Mouse (Mus musculus) embryonic facial prominence, embryonic 14.5 days (tissue): Measurements from ENCODE around the gene Nucb2. TPM values are rescaled to one million over a fixed set of nuclear protein-coding genes. Genes with fewer than 3 reads are reported as not detected.
A peak's percentile ranks its signal among the peaks of the same experiment; 100 is the strongest.

ENCODE experiments used
- ATAC-seq: fragments of 200-750 bp; cut with Nextera tagmentation; 2 replicates; pipeline ENCODE4 v1.8.0; 2017; ENCODE audit warnings: low read depth, moderate number of reproducible peaks, moderate TSS enrichment
- DNase-seq: peaks from one replicate; pipeline ENCODE4 v3.0.0-alpha.2; 2015; ENCODE audit warnings: low spot score
- H3K27ac ChIP-seq: fragments of 300-500 bp; sonication (generic); replicated peaks from 2 replicates; pipeline ENCODE4 v1.5.1; 2014; ENCODE audit warnings: low read depth, mild to moderate bottlenecking, low read length, moderate library complexity
- H3K27me3 ChIP-seq: fragments of 300-500 bp; sonication (generic); replicated peaks from 2 replicates; pipeline ENCODE4 v1.6.1; 2014; ENCODE audit warnings: low read length; ENCODE audit not compliant: control insufficient read depth, insufficient read depth
- H3K36me3 ChIP-seq: fragments of 300-500 bp; sonication (generic); 2 replicates; pipeline ENCODE4 v1.6.1; 2014; ENCODE audit warnings: low read length, mixed read lengths; ENCODE audit not compliant: control insufficient read depth, insufficient read depth
- H3K4me1 ChIP-seq: fragments of 300-500 bp; sonication (generic); 2 replicates; pipeline ENCODE4 v1.6.1; 2014; ENCODE audit warnings: antibody characterized with exemption, low read length; ENCODE audit not compliant: control insufficient read depth, insufficient read depth
- H3K4me2 ChIP-seq: fragments of 300-500 bp; sonication (generic); 2 replicates; pipeline ENCODE4 v1.6.1; 2014; ENCODE audit warnings: low read depth, mild to moderate bottlenecking, low read length, moderate library complexity, mixed read lengths
- H3K4me3 ChIP-seq: fragments of 300-500 bp; sonication (generic); 2 replicates; pipeline ENCODE4 v1.5.1; 2014; ENCODE audit warnings: low read depth, mild to moderate bottlenecking, low read length
- H3K9ac ChIP-seq: fragments of 300-500 bp; sonication (generic); 2 replicates; pipeline ENCODE4 v1.6.1; 2014; ENCODE audit warnings: low read depth, mild to moderate bottlenecking, low read length, moderate library complexity, mixed read lengths
- H3K9me3 ChIP-seq: fragments of 300-500 bp; sonication (generic); 2 replicates; pipeline ENCODE4 v1.6.1; 2016; ENCODE audit warnings: low read length; ENCODE audit not compliant: control insufficient read depth
- WGBS: fragments of 180-500 bp; shearing (Covaris S2); extraction: QIAGEN DNeasy Blood & Tissue Kit; methylation state at CpG from one replicate; pipeline ENCODE4 v1.1.7; 2014; 5-methylcytosine and 5-hydroxymethylcytosine counted together
- polyA plus RNA-seq: library from polyadenylated mRNA; unstranded; fragments of >200 nt; fragmentation: Nextera tagmentation; extraction: Ambion mirVana; gene quantifications from 2 replicates; pipeline ENCODE4 v1.2.1, GENCODE M21; 2014

Gene Nucb2
- polyA plus RNA-seq = 28.2 and 32.8 TPM in 2 replicates

DNA sequence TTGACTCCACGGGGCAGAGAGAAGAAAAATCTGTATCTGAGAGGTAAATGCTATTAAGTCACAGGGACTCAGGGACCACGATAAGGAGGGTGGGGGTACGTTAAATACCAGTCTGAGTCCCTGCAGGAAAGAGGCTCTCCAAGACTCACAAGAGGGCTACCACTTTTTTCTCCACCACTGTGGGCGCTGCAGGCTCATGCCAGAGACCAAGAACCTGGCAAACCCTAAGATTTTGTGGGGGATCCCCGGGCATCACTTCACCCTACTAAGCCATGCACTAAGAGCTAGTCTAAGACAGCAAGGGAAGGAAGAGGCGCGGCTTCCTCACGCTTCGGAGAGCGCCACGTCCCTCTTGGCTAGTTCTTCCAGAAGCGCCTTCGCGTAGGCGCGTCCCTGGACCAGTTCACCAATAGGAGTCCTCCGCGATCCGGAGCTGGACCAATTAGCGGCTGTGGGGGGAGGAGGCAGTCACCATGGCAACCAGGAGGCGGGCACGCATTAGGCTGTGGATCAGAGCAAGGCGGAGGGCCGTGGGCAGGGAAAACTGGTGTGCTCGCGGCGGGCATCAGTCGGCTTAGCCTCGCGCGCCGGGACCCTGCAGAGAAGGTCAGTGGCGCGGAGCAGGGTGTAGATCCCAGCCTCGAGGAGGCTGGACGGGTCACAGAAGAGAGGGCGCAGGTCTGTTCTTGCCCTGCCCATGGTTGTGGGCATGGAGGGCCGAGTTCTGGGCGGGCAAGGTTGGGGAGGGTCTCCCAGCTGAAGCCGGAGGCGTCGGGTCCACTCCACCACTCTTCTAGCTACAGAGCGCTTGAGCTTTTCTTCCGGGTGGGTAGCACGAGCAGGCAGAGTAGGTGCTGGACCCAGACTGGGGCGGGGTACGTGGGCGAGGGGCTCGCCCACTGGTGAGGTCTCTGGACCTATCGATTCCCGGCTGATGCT is at the start of gene Nucb2:
Gene Nucb2, plus strand, starts transcription at position 491 of the 939 bp plus-strand sequence.
- 0% methylated on average over 42 of the region's 51 CpGs for WGBS
- ATAC-seq = peak; percentile 100
- H3K9me3 ChIP-seq = no peaks in the 10 kb centered on the region
- peak within 1 kb of the TSS; percentile 75 for H3K4me3 ChIP-seq
- peaks cover under 1% of the 10 kb centered on the region; the same call in 1 of the 2 replicates for H3K36me3 ChIP-seq
- H3K9ac ChIP-seq = peak within 1 kb of the TSS; percentile 83
- H3K4me2 ChIP-seq = peak within 1 kb of the TSS; percentile 62
- no peaks in the 10 kb centered on the region for H3K27me3 ChIP-seq
- 0 out of 2 replicates have a peak, but pooled peaks cover 5% of the 10 kb centered on the region for H3K4me1 ChIP-seq
- DNase-seq = peak; percentile 99
- peak within 1 kb of the TSS; percentile 66 for H3K27ac ChIP-seq

DNA sequence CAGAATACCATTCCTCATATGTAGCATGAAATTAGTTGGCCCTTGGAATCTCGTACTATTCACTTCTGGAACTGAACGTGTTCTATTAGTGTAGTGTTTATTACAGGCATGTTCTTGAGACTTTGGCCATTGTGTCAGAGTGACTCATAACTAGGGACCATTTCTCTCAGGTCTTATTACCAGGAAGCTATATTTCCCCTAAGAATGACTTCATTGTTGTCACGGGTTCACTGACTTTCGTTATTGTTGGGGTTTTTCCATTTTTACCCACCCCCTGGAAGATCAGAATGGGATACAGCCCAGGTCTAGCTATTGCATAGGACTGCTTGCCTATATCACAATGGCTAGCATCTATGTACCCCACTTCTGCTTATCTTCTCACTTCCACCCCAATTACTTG is 47.2 kb upstream of the Nucb2 start:
- ATAC-seq (no peak), DNase-seq (no peak)
- H3K36me3 ChIP-seq = no peaks in the 10 kb centered on the region
- H3K9ac ChIP-seq = no peak overlapping the region
- WGBS = 66% methylated on average over 4 of the region's 4 CpGs
- no peak overlapping the region for H3K4me3 ChIP-seq
- 0 out of 2 replicates have a peak, but pooled peaks cover 5% of the 10 kb centered on the region for H3K4me1 ChIP-seq
- H3K27me3 ChIP-seq = no peaks in the 10 kb centered on the region
- no peak overlapping the region for H3K4me2 ChIP-seq
- no peaks in the 10 kb centered on the region for H3K9me3 ChIP-seq
- no peak overlapping the region for H3K27ac ChIP-seq

DNA sequence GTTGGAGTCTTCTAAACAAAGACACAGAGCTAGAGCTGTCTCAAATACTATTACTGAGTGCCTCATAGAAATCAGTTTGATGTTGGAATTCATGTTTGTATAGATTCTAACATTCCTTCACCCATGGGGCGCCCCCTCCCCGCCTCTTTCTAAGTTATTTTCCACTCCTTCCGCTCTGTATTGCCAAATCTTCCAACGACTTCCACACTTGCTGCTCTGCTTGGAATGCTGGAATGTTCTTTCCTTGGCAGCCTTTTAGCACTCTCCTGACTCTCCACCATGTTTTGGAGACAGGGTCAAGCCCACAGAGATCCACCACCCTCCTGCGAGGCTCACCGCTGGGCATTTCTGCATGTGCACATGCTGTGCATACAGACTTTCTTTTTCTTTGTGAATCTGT is 46.8 kb upstream of the Nucb2 start:
- Histone ChIP-seq H3K27ac (no peak overlapping the region), H3K4me1 (0 out of 2 replicates have a peak, but pooled peaks cover 5% of the 10 kb centered on the region), H3K4me3 (no peak overlapping the region), H3K9me3 (no peaks in the 10 kb centered on the region), H3K4me2 (no peak overlapping the region), H3K36me3 (no peaks in the 10 kb centered on the region), H3K27me3 (no peaks in the 10 kb centered on the region), H3K9ac (no peak overlapping the region)
- DNase-seq (peak; percentile 34), ATAC-seq (no peak)
- 66% methylated on average over 6 of the region's 6 CpGs for WGBS

DNA sequence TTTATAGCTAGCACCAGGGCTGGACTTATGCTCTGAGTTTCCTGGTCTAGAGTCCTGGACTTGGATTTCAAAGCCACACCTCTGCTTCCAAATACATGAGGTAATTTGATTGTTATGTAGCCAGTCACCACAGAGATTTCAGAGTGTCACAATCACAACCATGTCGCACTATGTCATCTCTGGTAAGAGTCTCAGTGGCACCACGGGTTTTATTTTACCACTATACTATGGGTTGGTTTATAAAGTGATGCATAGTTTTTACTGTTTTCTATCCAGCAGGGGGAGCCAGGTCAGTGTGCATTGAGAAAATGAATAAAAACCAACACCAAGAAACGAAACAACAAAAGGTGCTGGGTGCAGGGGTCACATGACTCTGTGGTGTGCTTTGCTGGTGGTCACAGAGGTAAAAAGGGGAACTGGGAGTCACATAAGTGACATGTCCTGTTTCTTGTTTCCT is 45.2 kb upstream of the Nucb2 start:
- Histone ChIP-seq H3K27me3 (no peaks in the 10 kb centered on the region), H3K27ac (no peak overlapping the region), H3K9ac (no peak overlapping the region), H3K4me1 (0 out of 2 replicates have a peak, but pooled peaks cover 5% of the 10 kb centered on the region), H3K36me3 (no peaks in the 10 kb centered on the region), H3K9me3 (no peaks in the 10 kb centered on the region), H3K4me2 (no peak overlapping the region), H3K4me3 (no peak overlapping the region)
- 0 out of 2 replicates have a peak, but pooled peaks have one; percentile 30 for ATAC-seq
- DNase-seq = peak; percentile 36
- 27% methylated on average over 3 of the region's 3 CpGs for WGBS

DNA sequence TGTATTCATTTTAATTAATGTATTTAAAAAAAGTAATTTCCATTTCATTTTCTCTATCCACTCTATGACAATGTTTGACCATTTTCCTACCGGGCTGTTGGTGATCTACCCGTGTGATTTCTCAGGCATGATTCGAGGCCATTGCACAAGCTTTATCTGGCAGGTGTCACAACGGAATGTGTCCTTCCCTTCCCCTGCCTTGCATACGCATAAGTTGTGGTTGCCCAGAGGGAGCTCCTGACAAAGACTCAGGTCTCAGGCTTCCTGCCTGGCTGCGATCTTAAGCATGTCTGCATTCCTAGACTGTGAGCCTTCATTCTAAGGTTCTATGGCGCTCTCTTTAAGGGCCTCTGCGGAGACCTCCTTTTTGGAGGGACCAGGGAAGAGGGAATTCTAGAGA is 42.1 kb upstream of the Nucb2 start:
- Histone ChIP-seq H3K27ac (no peak overlapping the region), H3K4me1 (0 out of 2 replicates have a peak, but pooled peaks cover 2% of the 10 kb centered on the region), H3K4me3 (no peak overlapping the region), H3K9ac (no peak overlapping the region), H3K36me3 (no peaks in the 10 kb centered on the region), H3K4me2 (no peak overlapping the region), H3K27me3 (no peaks in the 10 kb centered on the region), H3K9me3 (no peaks in the 10 kb centered on the region)
- ATAC-seq (no peak), DNase-seq (peak; percentile 48)
- 45% methylated on average over 8 of the region's 8 CpGs for WGBS

DNA sequence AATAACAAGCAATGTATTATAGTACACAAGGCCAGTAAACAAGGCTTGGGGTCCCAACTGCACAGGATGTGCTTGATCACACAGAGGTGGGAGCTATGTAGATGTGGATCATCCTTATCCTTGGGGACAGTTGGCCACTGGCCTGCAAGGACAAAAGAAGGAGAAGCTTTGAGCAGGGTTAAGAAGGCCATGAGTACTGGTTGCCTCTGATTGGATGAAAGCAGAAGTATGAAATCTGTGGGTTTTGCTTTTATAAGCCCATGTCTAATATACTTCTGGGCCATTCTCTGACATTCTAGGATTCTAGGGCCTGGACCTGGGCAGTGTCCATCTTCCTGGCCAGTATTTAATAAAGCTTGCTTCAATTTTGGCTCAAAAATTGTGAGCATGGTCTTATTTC is 28.3 kb upstream of the Nucb2 start:
- no peak overlapping the region for H3K4me3 ChIP-seq
- H3K9ac ChIP-seq = no peak overlapping the region
- no peak for ATAC-seq

DNA sequence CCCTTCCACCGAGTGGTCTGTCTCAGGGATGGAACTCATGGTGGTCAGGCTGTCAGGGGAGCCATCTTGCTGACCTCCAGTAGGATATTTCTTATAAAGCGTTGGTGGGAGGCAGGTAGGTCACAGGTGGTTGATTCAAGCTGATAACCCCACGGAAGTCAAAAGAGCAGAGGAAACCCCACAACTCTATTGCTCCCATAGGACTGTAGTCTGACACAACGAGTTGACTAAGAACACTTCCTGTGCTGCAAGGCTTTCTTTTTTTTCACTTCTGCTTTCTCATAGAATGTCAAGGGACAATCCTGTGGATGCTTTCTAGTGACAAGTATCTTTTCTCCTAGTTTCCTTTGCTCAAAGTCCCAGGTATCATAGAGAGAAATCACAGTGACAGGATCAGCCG is 27.9 kb upstream of the Nucb2 start:
- Histone ChIP-seq H3K4me2 (no peak overlapping the region), H3K36me3 (no peaks in the 10 kb centered on the region), H3K9me3 (no peaks in the 10 kb centered on the region), H3K27me3 (no peaks in the 10 kb centered on the region), H3K4me3 (no peak overlapping the region), H3K9ac (no peak overlapping the region), H3K27ac (no peak overlapping the region), H3K4me1 (no peaks in the 10 kb centered on the region)
- ATAC-seq = no peak
- WGBS = 79% methylated on average over 5 of the region's 5 CpGs
- no peak for DNase-seq

More for the DNA sequence above, 28.3 kb upstream of the Nucb2 start:
- DNase-seq = no peak
- Histone ChIP-seq H3K27ac (no peak overlapping the region), H3K4me2 (no peak overlapping the region), H3K9me3 (no peaks in the 10 kb centered on the region), H3K36me3 (no peaks in the 10 kb centered on the region), H3K4me1 (no peaks in the 10 kb centered on the region), H3K27me3 (no peaks in the 10 kb centered on the region)

DNA sequence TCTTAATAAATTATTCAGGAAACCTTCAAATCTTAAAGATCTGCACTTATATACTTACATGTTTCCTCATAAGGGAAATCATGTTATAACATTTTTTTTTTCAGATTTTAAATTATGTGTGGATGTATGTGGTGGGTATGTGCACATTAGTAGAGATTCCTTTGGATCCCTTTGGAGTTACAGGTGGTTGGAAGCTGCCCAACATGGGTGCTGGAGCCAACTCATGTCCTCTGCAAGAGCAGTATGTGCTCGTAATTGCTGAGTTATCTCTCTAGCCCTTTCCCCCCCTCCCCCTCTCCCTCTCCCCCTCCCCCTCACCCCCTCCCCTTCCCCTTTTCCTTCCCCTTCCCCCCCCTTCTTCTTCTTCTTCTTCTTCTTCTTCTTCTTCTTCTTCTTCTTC is 21.1 kb upstream of the Nucb2 start:
- DNase-seq (no peak), ATAC-seq (no peak)
- no peaks in the 10 kb centered on the region for H3K27me3 ChIP-seq
- H3K4me3 ChIP-seq = no peak overlapping the region
- no peak overlapping the region for H3K4me2 ChIP-seq
- WGBS = 58% methylated on average over 1 of the region's 1 CpGs
- H3K9ac ChIP-seq = no peak overlapping the region
- H3K9me3 ChIP-seq = no peaks in the 10 kb centered on the region
- no peak overlapping the region for H3K27ac ChIP-seq
- no peaks in the 10 kb centered on the region for H3K36me3 ChIP-seq
- H3K4me1 ChIP-seq = no peaks in the 10 kb centered on the region
